9 mouse cellular contexts compared by ENCODE assay signal in the genomic region with DNA sequence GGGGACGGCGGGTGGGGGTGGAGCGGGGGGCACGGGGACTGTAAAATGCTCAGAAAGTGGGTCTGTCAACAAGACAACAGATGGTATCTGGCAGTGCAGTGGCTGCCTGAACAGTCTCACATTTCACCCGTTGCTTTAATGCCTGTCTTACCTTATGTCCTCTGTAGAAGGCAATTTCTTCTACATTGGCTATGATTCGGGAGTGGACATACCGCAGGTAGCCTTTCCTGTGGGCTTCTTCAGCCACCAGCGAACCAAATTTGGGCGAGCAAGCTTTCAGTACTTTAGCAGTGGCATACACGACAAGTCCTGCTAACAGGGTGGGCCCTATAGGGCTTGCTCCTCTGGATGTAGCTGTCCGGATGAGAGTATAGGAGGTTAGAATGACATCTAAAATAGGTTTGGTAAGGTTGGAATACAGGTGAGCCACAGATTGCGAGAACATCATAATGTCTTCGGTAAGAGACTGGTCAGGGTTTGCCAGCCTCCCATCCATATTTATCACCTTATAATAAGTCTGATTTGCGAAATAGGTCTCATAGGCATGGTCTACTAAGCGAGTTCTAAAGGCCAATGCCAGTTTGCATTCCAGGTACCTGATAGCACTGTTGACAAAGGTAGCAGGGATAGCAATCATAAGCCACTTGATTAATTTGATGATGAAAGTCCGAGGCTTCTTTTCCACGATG. TPM values are rescaled to one million over a fixed set of nuclear protein-coding genes. Genes with fewer than 3 reads are reported as not detected.
DNase-seq lines count a peak whose midpoint lies in the region; ATAC-seq and TF ChIP-seq lines count a peak whose summit lies in the region.
"Had no signal": no experiment of that assay in that cellular context is flagged by ENCODE, and none has a peak within 500 bp of the region (broad histone marks: within the 10 kb centered on the region; RNA-seq: fewer than 3 reads in every experiment).

No protein-coding gene starts in this region.

- peak overlapping the region; percentile 83 for H3K27ac ChIP-seq in heart, adult 2 months
- H3K27ac ChIP-seq in forebrain, embryonic 13.5 days, result peak overlapping the region; percentile 91
- H3K27ac ChIP-seq in liver, embryonic 14.5 days, result no peak overlapping the region

- H3K9ac ChIP-seq in heart, adult 2 months (ENCODE audit: low read depth, low read length), result peak overlapping the region; percentile 66
- H3K9ac ChIP-seq in forebrain, embryonic 13.5 days, result peak overlapping the region; percentile 76
- H3K9ac ChIP-seq in liver, embryonic 14.5 days (replicated peaks), result no peak overlapping the region

- TF ChIP-seq CTCF in heart, adult 2 months (IDR thresholded peaks at IDR 0.05), result no peak
- TF ChIP-seq CTCF in brain, embryonic 14.5 days (IDR thresholded peaks at IDR 0.05; ENCODE audit: borderline replicate concordance, extremely low read depth, insufficient read depth, insufficient read length), result no peak
- TF ChIP-seq CTCF in liver, embryonic 14.5 days (IDR thresholded peaks at IDR 0.05; ENCODE audit: low read depth), result no peak

- WGBS in heart, adult 2 months, result 64% methylated on average over 17 of the region's 17 CpGs
- WGBS in forebrain, embryonic 13.5 days, result 18% methylated on average over 17 of the region's 17 CpGs
- 55% methylated on average over 17 of the region's 17 CpGs for WGBS in liver, embryonic 14.5 days (ENCODE audit: insufficient replicate concordance)

- no peaks in the 10 kb centered on the region; the same call in none of the 2 replicates for H3K4me1 ChIP-seq in heart, adult 2 months (ENCODE audit: control insufficient read depth, insufficient read depth, low read length)
- H3K4me1 ChIP-seq in forebrain, embryonic 13.5 days, result peaks cover 20% of the 10 kb centered on the region
- H3K4me1 ChIP-seq in liver, embryonic 14.5 days (replicated peaks; ENCODE audit: control insufficient read depth in 2 of 2, insufficient read depth in 2 of 2, low read length in 1 of 2), result peaks cover 9 to 12% of the 10 kb centered on the region in 2 experiments

- no peaks in the 10 kb centered on the region for H3K27me3 ChIP-seq in heart, adult 2 months (ENCODE audit: control insufficient read depth, insufficient read depth, low read length)
- H3K27me3 ChIP-seq in forebrain, embryonic 13.5 days, result no peaks in the 10 kb centered on the region
- H3K27me3 ChIP-seq in liver, embryonic 14.5 days (ENCODE audit: control insufficient read depth, insufficient read depth, low read length), result no peaks in the 10 kb centered on the region

- H3K4me2 ChIP-seq in forebrain, embryonic 13.5 days, result peak overlapping the region; percentile 84
- H3K4me2 ChIP-seq in liver, embryonic 14.5 days (ENCODE audit: low read depth), result peak overlapping the region; percentile 76

- peak overlapping the region; percentile 62 for H3K4me3 ChIP-seq in heart, adult 2 months
- peak overlapping the region; percentile 62 for H3K4me3 ChIP-seq in forebrain, embryonic 13.5 days
- H3K4me3 ChIP-seq in liver, embryonic 14.5 days (ENCODE audit: insufficient read depth in 1 of 2, low read depth in 2 of 2, low read length in 2 of 2), result peak overlapping the region; percentile 54 to 67

- H3K79me2 ChIP-seq in heart, adult 2 months (replicated peaks; ENCODE audit: control insufficient read depth, insufficient read depth, low read length), result no peaks in the 10 kb centered on the region

- peak; percentile 46; the same call in 1 of the 2 replicates for ATAC-seq in forebrain, embryonic 13.5 days
- no peak for ATAC-seq in liver, embryonic 14.5 days (ENCODE audit: insufficient read depth)

- peaks cover 3% of the 10 kb centered on the region for H3K36me3 ChIP-seq in heart, adult 2 months (ENCODE audit: control insufficient read depth, insufficient read depth, low read length)
- H3K36me3 ChIP-seq in forebrain, embryonic 13.5 days (ENCODE audit: poor library complexity, severe bottlenecking), result no peaks in the 10 kb centered on the region
- no peaks in the 10 kb centered on the region for H3K36me3 ChIP-seq in liver, embryonic 14.5 days (replicated peaks; ENCODE audit: control insufficient read depth, insufficient read depth, low read depth)

- no peak for TF ChIP-seq POLR2A in heart, adult 2 months (IDR thresholded peaks at IDR 0.05; ENCODE audit: insufficient read depth, low read depth, low read length)
- TF ChIP-seq POLR2A in brain, embryonic 14.5 days (IDR thresholded peaks at IDR 0.05; ENCODE audit: borderline replicate concordance, extremely low read depth, insufficient read depth, insufficient read length, poor library complexity, severe bottlenecking), result no peak

- no peak for DNase-seq in heart, adult 2 months
- no peak for DNase-seq in heart, postnatal 4 days
- DNase-seq in brain, embryonic 14.5 days (ENCODE audit: low read depth), result peak; percentile 70
- DNase-seq in liver, embryonic 14.5 days (ENCODE audit: low read depth in 3 of 3, low spot score in 3 of 3), result no peak
- no peak for DNase-seq in adrenal gland, adult 8-10 months
- DNase-seq in layer of hippocampus, adult 9-11 months, result no peak
- no peak for DNase-seq in left cerebral cortex, postnatal 36 days (ENCODE audit: low spot score in 2 of 2)

- intact Hi-C loops in heart, adult 2 months (cut with DNase I), result no loop called here
- intact Hi-C loops in left cerebral cortex, postnatal 36 days (cut with DNase I), result loop anchor here (5.0 kb wide), 2 partner anchors 92 to 138 kb away; no protein-coding TSS in a partner anchor

- TF ChIP-seq EP300 in heart, adult 2 months (IDR thresholded peaks at IDR 0.05; ENCODE audit: insufficient read depth, low read depth, low read length), result no peak
- TF ChIP-seq EP300 in liver, embryonic 14.5 days (IDR thresholded peaks at IDR 0.05; ENCODE audit: low read depth), result no peak

- H3K9me3 ChIP-seq in forebrain, embryonic 13.5 days (replicated peaks), result no peaks in the 10 kb centered on the region
- H3K9me3 ChIP-seq in liver, embryonic 14.5 days (ENCODE audit: control insufficient read depth, low read length), result no peaks in the 10 kb centered on the region

RNA-seq across cellular contexts. Expression of a gene that starts 0.9 kb away (rescaled TPM):
- 1 to 10 TPM; 3.9 to 4.8 TPM for total RNA-seq in heart, adult 2 months (2021)
- polyA plus RNA-seq in heart, adult 2 months (2012; rRNA removed), result 2.2 and 2.3 TPM in 2 replicates
- total RNA-seq in heart, postnatal 4 days (2021), result 1 to 10 TPM; 1.2 to 1.4 TPM
- polyA plus RNA-seq in brain, embryonic 14.5 days (2012; rRNA removed), result 5.7 and 7.2 TPM in 2 replicates
- polyA plus RNA-seq in forebrain, embryonic 13.5 days (2015; fragmentation: Nextera tagmentation; extraction: Ambion mirVana), result 28.2 and 30.8 TPM in 2 replicates
- 0.87 and 1.1 TPM in 2 replicates for polyA plus RNA-seq in liver, embryonic 14.5 days (2012; rRNA removed)
- 2.5 and 3.3 TPM in 2 replicates for polyA plus RNA-seq in liver, embryonic 14.5 days (2014; fragmentation: Nextera tagmentation; extraction: Ambion mirVana)
- total RNA-seq in adrenal gland, adult 8-10 months (2022), result 10 to 100 TPM; 10.6 to 42.9 (median 14.4) TPM
- 10 to 100 TPM; 28.4 to 33.3 TPM for total RNA-seq in left cerebral cortex, postnatal 36 days (2021)

RNA-seq across cellular contexts. Expression of a gene that starts 8.6 kb away (rescaled TPM):
- total RNA-seq in heart, adult 2 months (2021), result 1 to 10 TPM in 1 of 2 experiments, under 1 TPM in 1; 0.82 to 1.0 TPM
- polyA plus RNA-seq in heart, adult 2 months (2012; rRNA removed), result 0.39 and 0.79 TPM in 2 replicates
- not detected for total RNA-seq in heart, postnatal 4 days (2021)
- polyA plus RNA-seq in brain, embryonic 14.5 days (2012; rRNA removed), result not detected in 2 replicates
- not detected in 2 replicates for polyA plus RNA-seq in forebrain, embryonic 13.5 days (2015; fragmentation: Nextera tagmentation; extraction: Ambion mirVana)
- polyA plus RNA-seq in liver, embryonic 14.5 days (2012; rRNA removed), result 0.02 TPM in 1 of 2 replicates, not detected in the other
- polyA plus RNA-seq in liver, embryonic 14.5 days (2014; fragmentation: Nextera tagmentation; extraction: Ambion mirVana), result 0.05 TPM in 1 of 2 replicates, not detected in the other
- total RNA-seq in adrenal gland, adult 8-10 months (2022), result not detected
- total RNA-seq in left cerebral cortex, postnatal 36 days (2021), result not detected
- total RNA-seq: common myeloid progenitor, adult 5-6 weeks had no signal
